Mouse (Mus musculus): ENCODE results near the gene Axdnd1.

DNA sequence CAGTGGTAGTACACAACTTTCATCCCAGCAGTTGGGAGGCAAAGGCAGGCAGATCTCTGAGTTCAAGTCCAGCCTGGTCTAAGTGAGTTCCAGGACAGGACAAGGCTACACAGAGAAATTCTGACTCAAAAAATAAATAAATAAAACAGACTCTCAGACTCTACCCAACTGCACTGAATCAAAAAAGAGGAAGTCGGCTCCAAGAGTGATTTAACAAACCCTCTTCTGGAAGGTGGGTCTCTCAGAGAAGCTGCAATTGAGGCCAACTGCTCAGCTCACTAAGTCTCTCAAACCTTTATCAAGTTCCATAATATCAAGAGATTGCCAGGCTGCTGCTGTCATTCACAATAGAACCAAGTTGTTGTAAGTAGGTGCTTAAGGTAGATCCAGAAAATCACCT lies 112.4 kb downstream of the Axdnd1 start:
- TF ChIP-seq CTCF (conservative IDR thresholded peaks at IDR 0.05; ENCODE audit: low read length): no peak
- TF ChIP-seq POU5F1 (IDR thresholded peaks at IDR 0.05; ENCODE audit: borderline replicate concordance, low read length): no peak
